Mouse (Mus musculus): ENCODE results near the gene Pifo. TPM values are rescaled to one million over a fixed set of nuclear protein-coding genes. Genes with fewer than 3 reads are reported as not detected.

Gene Pifo
- total and polyA plus RNA-seq, 3 experiments, result 7.7 to 13.7 (median 8.1) TPM

DNA sequence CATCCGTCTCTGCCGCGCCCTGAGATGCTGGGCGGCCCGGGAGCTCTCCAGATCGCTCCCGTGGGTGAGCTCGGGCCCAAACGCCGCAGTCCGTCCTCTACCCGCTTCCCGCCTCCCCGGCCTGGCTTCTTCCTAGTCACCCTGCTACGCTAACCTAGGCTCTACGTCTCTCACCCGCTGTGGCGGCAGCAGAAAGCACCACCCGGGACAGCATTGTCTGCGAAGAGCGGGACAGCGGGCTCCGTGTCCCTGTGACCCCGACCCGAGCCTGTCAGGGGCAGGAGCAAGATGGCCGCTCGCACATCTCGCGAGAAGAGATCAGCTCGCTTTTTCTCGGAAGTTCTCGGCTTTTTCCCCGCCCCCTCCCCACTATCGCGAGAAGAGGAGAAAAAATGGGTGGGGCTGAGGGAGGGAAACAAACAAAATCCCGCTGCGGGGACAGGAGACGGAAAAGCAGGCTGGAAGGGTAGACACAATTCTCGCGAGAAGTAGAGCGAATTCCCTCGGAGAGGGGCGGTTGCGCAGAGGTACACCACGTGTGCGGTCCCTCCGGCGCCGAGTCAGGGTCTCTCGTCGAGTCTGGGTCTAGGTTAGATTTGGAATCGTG, 55.4 kb downstream of the Pifo start, which contains the start of gene Wdr77 (continued):
- TF ChIP-seq MAX (IDR thresholded peaks at IDR 0.05; ENCODE audit: low read length), result peak; percentile 97
- TF ChIP-seq USF1 (IDR thresholded peaks at IDR 0.05; ENCODE audit: low read depth, low read length), result peak; percentile 48
- no peak for TF ChIP-seq RCOR1 (conservative IDR thresholded peaks at IDR 0.05; ENCODE audit: low read depth, low read length)
- no peak for TF ChIP-seq JUN (IDR thresholded peaks at IDR 0.05; ENCODE audit: insufficient read depth, low read depth, low read length)
- no peak for TF ChIP-seq BHLHE40 (IDR thresholded peaks at IDR 0.05; ENCODE audit: low read depth, low read length)
- peak; percentile 74 for TF ChIP-seq TCF12 (IDR thresholded peaks at IDR 0.05; ENCODE audit: low read depth, low read length)

DNA sequence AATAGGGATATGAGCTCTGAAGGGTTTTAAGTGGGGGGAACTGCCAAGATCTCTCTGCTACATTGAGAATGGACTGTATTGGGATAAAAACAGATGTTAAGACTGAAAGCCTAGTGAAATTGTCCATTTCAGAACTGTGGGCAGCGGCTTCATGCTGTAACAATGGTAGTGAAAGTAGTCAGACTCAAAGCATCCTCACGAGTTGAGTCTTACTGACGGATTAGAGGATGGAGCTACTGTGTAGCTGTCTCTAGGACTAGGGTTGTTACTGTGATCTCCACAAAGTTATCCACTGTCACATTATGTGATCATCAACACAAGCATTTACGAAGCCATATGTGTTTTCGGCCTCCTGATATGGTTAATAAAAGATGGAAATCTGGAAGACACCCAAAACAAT, 56.2 kb downstream of the Pifo start:
- DNase-seq (ENCODE audit: extremely low read depth), result no peak
- peaks cover 24 to 68% of the 10 kb centered on the region in 2 experiments for H3K36me3 ChIP-seq (replicated peaks in 1 of 2; ENCODE audit: control insufficient read depth in 1 of 2, insufficient read depth in 1 of 2, low read length in 1 of 2)

DNA sequence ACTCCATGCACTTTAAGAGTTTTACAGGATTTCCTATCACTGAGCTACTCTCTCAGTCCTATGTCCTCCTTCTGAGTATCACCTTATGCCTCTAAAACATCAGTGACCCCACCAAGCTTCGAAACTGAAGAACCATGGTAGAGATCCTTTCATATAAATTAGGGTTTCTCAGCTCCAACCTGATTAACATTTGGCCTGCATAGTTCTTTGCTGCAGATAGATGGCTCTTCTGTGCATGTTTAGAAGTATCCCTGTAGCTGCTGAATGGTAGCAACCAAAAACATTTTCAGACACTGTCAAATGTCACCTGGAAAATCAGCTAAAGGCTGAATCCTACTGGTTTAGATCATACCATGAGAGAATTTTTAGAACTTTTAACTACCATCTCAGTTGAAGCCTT, 57.2 kb downstream of the Pifo start:
- peak overlapping the region; percentile 92 for H3K9ac ChIP-seq (ENCODE audit: insufficient read depth, low read depth)
- peak overlapping the region; percentile 96 for H3K4me2 ChIP-seq (ENCODE audit: insufficient read depth, low read depth, poor library complexity, severe bottlenecking)
- H3K36me3 ChIP-seq (replicated peaks in 1 of 2; ENCODE audit: control insufficient read depth in 1 of 2, insufficient read depth in 1 of 2, low read length in 1 of 2), result peaks cover 24 to 68% of the 10 kb centered on the region in 2 experiments
- H3K4me3 ChIP-seq (replicated peaks in 1 of 3; ENCODE audit: low read depth in 2 of 3, low read length in 2 of 3, poor library complexity in 1 of 3), result no peak overlapping the region
- no peak for DNase-seq (ENCODE audit: extremely low read depth)
- peaks cover 59% of the 10 kb centered on the region for H3K79me2 ChIP-seq (replicated peaks; ENCODE audit: control insufficient read depth, extremely low read depth, insufficient read depth, poor library complexity, severe bottlenecking)
- dilution Hi-C loops (cut with MboI; ENCODE audit: extremely low pct_ligation_motif_present, extremely low pct_unique_long_range_greater_than_20kb, low sequenced_read_pairs), result no loop called here
- TF ChIP-seq POLR2A (IDR thresholded peaks at IDR 0.05; ENCODE audit: low read depth, low read length) (no peak), IRF4 (IDR thresholded peaks at IDR 0.05; ENCODE audit: low read depth, low read length) (no peak), CTCF (conservative IDR thresholded peaks at IDR 0.05 in 1 of 2, IDR thresholded peaks at IDR 0.05 in 1 of 2; ENCODE audit: low read depth in 2 of 2, low read length in 2 of 2) (peak in 1 of 2 experiments; percentile 33; a peak in 2 of 4 replicates), ELF1 (IDR thresholded peaks at IDR 0.05; ENCODE audit: low read depth, low read length) (no peak), SMC3 (IDR thresholded peaks at IDR 0.05; ENCODE audit: low read depth, low read length) (0 out of 2 replicates have a peak, but pooled peaks have one; percentile 7), JUND (conservative IDR thresholded peaks at IDR 0.05; ENCODE audit: low read depth, low read length) (no peak), ZC3H11A (IDR thresholded peaks at IDR 0.05; ENCODE audit: low read depth, low read length) (no peak), SIN3A (IDR thresholded peaks at IDR 0.05; ENCODE audit: low read length) (no peak), POLR2AphosphoS2 (IDR thresholded peaks at IDR 0.05; ENCODE audit: low read depth, low read length) (no peak), EP300 (IDR thresholded peaks at IDR 0.05; ENCODE audit: low read length) (no peak)
- H3K27me3 ChIP-seq (replicated peaks), result no peaks in the 10 kb centered on the region
- no peak overlapping the region for H3K27ac ChIP-seq (ENCODE audit: insufficient read depth, low read depth)
- no peaks in the 10 kb centered on the region for H3K9me3 ChIP-seq (replicated peaks; ENCODE audit: low read length)
- peaks cover 2 to 43% of the 10 kb centered on the region in 2 experiments; a peak in 3 of 4 replicates for H3K4me1 ChIP-seq (ENCODE audit: control insufficient read depth in 1 of 2, insufficient read depth in 2 of 2)
- in situ Hi-C loops (cut with MboI; ENCODE audit: low pct_ligation_motif_present, low pct_unique_long_range_greater_than_20kb, low sequenced_read_pairs), result loop anchor here (5.0 kb wide), 1 partner anchor 55 kb away; no protein-coding TSS in a partner anchor

More for the DNA sequence above, 56.2 kb downstream of the Pifo start:
- H3K4me3 ChIP-seq (replicated peaks in 1 of 3; ENCODE audit: low read depth in 2 of 3, low read length in 2 of 3, poor library complexity in 1 of 3), result peak overlapping the region; percentile 84 to 98 (median 95)
- H3K27ac ChIP-seq (ENCODE audit: insufficient read depth, low read depth), result no peak overlapping the region
- TF ChIP-seq ZKSCAN1 (IDR thresholded peaks at IDR 0.05; ENCODE audit: borderline replicate concordance, low read depth, low read length), result no peak
- no peak for TF ChIP-seq ZMIZ1 (IDR thresholded peaks at IDR 0.05; ENCODE audit: low read depth, low read length)
- peak; percentile 67; the same call in 1 of the 2 replicates for TF ChIP-seq SIN3A (IDR thresholded peaks at IDR 0.05; ENCODE audit: low read length)
- TF ChIP-seq MAFK (IDR thresholded peaks at IDR 0.05; ENCODE audit: insufficient replicate concordance, low read length), result no peak
- dilution Hi-C loops (cut with MboI; ENCODE audit: extremely low pct_ligation_motif_present, extremely low pct_unique_long_range_greater_than_20kb, low sequenced_read_pairs), result no loop called here
- H3K4me2 ChIP-seq (ENCODE audit: insufficient read depth, low read depth, poor library complexity, severe bottlenecking), result peak overlapping the region; percentile 96
- peaks cover 2 to 50% of the 10 kb centered on the region in 2 experiments; a peak in 3 of 4 replicates for H3K4me1 ChIP-seq (ENCODE audit: control insufficient read depth in 1 of 2, insufficient read depth in 2 of 2)
- in situ Hi-C loops (cut with MboI; ENCODE audit: low pct_ligation_motif_present, low pct_unique_long_range_greater_than_20kb, low sequenced_read_pairs), result loop anchor here (5.0 kb wide), 1 partner anchor 56 kb away; no protein-coding TSS in a partner anchor
- H3K9ac ChIP-seq (ENCODE audit: insufficient read depth, low read depth), result peak overlapping the region; percentile 92
- no peaks in the 10 kb centered on the region for H3K27me3 ChIP-seq (replicated peaks)
- H3K79me2 ChIP-seq (replicated peaks; ENCODE audit: control insufficient read depth, extremely low read depth, insufficient read depth, poor library complexity, severe bottlenecking), result peaks cover 59% of the 10 kb centered on the region
- no peaks in the 10 kb centered on the region for H3K9me3 ChIP-seq (replicated peaks; ENCODE audit: low read length)
